Mouse (Mus musculus) stomach, embryonic 16.5 days (tissue): Measurements from ENCODE around the gene Tmem205. TPM values are rescaled to one million over a fixed set of nuclear protein-coding genes. Genes with fewer than 3 reads are reported as not detected.

Source experiments
- ATAC-seq: fragments of 200-750 bp; cut with Nextera tagmentation; 2 replicates; pipeline ENCODE4 v1.8.0; 2017; ENCODE audit warnings: moderate number of reproducible peaks, moderate TSS enrichment; ENCODE audit not compliant: insufficient read depth, low FRiP score
- H3K27ac ChIP-seq: fragments of 300-500 bp; sonication (generic); 2 replicates; pipeline ENCODE4 v1.5.1; 2014; ENCODE audit warnings: low read length
- H3K27me3 ChIP-seq: fragments of 300-500 bp; sonication (generic); 2 replicates; pipeline ENCODE4 v1.6.1; 2014; ENCODE audit warnings: low read length, control low read depth, mixed read lengths; ENCODE audit not compliant: control insufficient read depth, insufficient read depth
- H3K36me3 ChIP-seq: fragments of 300-500 bp; sonication (generic); 2 replicates; pipeline ENCODE4 v1.6.1; 2014; ENCODE audit warnings: low read length; ENCODE audit not compliant: control insufficient read depth, insufficient read depth
- H3K4me1 ChIP-seq: fragments of 300-500 bp; sonication (generic); 2 replicates; pipeline ENCODE4 v1.6.1; 2014; ENCODE audit warnings: low read length, control low read depth, mixed read lengths; ENCODE audit not compliant: control insufficient read depth, insufficient read depth
- H3K4me2 ChIP-seq: fragments of 300-500 bp; sonication (generic); 2 replicates; pipeline ENCODE4 v1.6.1; 2014; ENCODE audit warnings: low read depth, low read length, mixed read lengths
- H3K4me3 ChIP-seq: fragments of 300-500 bp; sonication (generic); replicated peaks from 2 replicates; pipeline ENCODE4 v1.5.1; 2014; ENCODE audit warnings: mild to moderate bottlenecking, low read length
- H3K9ac ChIP-seq: fragments of 300-500 bp; sonication (generic); 2 replicates; pipeline ENCODE4 v1.6.1; 2014; ENCODE audit warnings: low read length
- H3K9me3 ChIP-seq: fragments of 300-500 bp; sonication (generic); replicated peaks from 2 replicates; pipeline ENCODE4 v1.6.1; 2016; ENCODE audit warnings: low read length, control low read depth; ENCODE audit not compliant: control insufficient read depth
- WGBS: fragments of 180-500 bp; shearing (Covaris S2); extraction: QIAGEN DNeasy Blood & Tissue Kit; methylation state at CpG from one replicate; pipeline ENCODE4 v1.1.7; 2014; 5-methylcytosine and 5-hydroxymethylcytosine counted together
- polyA plus RNA-seq: library from polyadenylated mRNA; unstranded; fragments of >200 nt; fragmentation: Nextera tagmentation; extraction: Ambion mirVana; gene quantifications from 2 replicates; pipeline ENCODE4 v1.2.1, GENCODE M21; 2015

The Tmem205 gene
- polyA plus RNA-seq, 1 experiment from 2014 or later, result 74.5 TPM

DNA sequence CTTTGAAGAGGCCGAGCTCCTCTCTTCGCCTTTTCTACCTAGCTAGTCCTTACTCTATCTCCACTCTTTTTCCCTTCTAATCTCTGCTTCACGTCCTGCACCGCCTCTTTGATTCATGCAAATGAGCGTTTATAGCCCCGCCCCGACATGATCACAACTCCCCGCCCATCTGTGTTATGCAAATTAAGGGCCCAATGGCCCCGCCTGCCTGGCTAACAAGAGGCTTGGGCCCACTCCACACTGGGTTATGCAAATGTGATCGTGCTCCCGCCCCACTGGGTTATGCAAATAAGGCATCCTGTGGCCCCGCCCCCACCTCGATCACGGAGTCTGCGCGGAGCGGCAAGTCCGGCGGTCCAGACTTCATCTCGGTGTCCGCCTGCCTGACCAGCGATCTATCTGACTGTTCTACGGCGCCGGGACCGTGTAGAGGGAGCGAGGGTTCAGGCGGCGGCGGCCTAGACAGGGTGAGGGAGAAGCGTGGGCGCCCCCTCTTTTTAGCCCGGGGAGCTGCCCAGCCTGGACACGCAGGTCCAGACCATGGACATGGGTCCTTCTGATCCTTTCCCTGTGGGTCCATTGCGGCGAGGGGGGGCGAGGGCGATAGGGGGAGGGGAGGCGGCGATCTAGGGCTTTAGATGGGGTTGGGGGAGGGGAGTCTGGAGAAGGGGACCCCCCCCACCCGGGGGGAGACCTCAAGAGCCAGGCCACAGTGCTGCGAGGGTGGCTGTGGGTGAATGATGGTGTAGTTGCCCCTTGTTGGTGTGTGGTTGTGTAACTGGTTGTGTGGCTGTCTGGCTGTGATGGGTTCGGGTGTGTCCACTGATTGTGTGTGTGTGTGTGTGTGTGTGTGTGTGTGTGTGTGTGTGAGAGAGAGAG lies 9.6 kb upstream of the Tmem205 start, which contains the start of gene Plppr2:
Gene Plppr2 (plus strand): TSS at position 342 of the 879 bp plus-strand sequence.
- Histone ChIP-seq H3K27me3 (no peaks in the 10 kb centered on the region), H3K4me1 (0 out of 2 replicates have a peak, but pooled peaks cover 6% of the 10 kb centered on the region), H3K27ac (0 out of 2 replicates have a peak within 1 kb of the TSS, but pooled peaks have one; percentile 35), H3K4me2 (peak within 1 kb of the TSS; percentile 75), H3K9me3 (no peaks in the 10 kb centered on the region), H3K9ac (peak within 1 kb of the TSS; percentile 75), H3K36me3 (no peaks in the 10 kb centered on the region), H3K4me3 (peak within 1 kb of the TSS; percentile 62)
- WGBS, result 2% methylated on average over 42 of the region's 43 CpGs
- ATAC-seq, result peak; percentile 97

GRCm38 (mm10) chr9:21935466-21936131 lies 8.2 kb upstream of the Tmem205 start:
- Histone ChIP-seq H3K9me3 (no peaks in the 10 kb centered on the region), H3K27me3 (no peaks in the 10 kb centered on the region), H3K36me3 (no peaks in the 10 kb centered on the region), H3K4me3 (no peak overlapping the region), H3K9ac (no peak overlapping the region), H3K27ac (no peak overlapping the region), H3K4me2 (no peak overlapping the region), H3K4me1 (0 out of 2 replicates have a peak, but pooled peaks cover 6% of the 10 kb centered on the region)
- ATAC-seq, result no peak
- WGBS, result 82% methylated on average over 7 of the region's 7 CpGs

- H3K27me3 ChIP-seq, result no peaks in the 10 kb centered on the region
- H3K9ac ChIP-seq, result no peak overlapping the region
- H3K4me2 ChIP-seq, result no peak overlapping the region
- H3K27ac ChIP-seq, result no peak overlapping the region
- no peaks in the 10 kb centered on the region for H3K36me3 ChIP-seq
- 0 out of 2 replicates have a peak, but pooled peaks cover 6% of the 10 kb centered on the region for H3K4me1 ChIP-seq
- H3K9me3 ChIP-seq, result no peaks in the 10 kb centered on the region
- no peak for ATAC-seq
- H3K4me3 ChIP-seq, result no peak overlapping the region
- WGBS, result 87% methylated on average over 12 of the region's 12 CpGs
These were observed 6.7 kb upstream of the Tmem205 start for GRCm38 (mm10) chr9:21934021-21934420.

DNA sequence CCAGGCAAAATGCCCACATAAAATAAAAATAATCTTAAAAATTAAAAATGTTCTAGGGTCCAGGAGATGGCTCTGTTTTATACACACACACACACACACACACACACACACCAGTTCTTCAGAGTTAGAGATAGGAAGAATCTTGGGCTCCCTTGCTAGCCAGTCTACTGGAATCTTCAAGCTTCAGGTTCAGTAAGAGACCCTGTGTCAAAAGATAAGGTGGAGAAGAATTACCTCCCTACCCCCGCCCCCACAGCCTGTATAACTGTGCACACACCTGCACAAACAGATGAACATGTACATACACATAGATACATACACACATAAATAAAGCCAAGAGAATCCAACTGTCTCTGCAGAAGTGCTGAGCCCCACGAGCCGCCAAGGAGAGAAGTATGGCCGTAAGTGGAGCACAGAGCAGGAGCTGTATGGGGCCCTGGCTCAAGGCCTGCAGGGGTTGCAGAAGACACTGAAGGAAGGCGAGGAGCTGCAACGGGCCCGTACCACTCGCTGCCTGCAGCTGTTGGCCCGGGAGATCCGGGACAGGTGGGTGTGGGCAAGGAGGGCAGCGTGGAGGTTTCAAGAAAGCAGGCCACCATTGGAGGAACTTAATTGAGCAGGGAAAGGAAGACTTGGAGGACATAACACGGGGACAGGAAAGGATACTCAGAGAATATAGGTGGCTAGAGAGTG lies 5.2 kb upstream of the Tmem205 start:
- ATAC-seq, result no peak
- 0 out of 2 replicates have a peak overlapping the region, but pooled peaks have one; percentile 26 for H3K9ac ChIP-seq
- H3K36me3 ChIP-seq, result no peaks in the 10 kb centered on the region
- H3K4me1 ChIP-seq, result 0 out of 2 replicates have a peak, but pooled peaks cover 6% of the 10 kb centered on the region
- 57% methylated on average over 12 of the region's 12 CpGs for whole genome bisulfite sequencing
- no peak overlapping the region for H3K4me3 ChIP-seq
- no peak overlapping the region for H3K27ac ChIP-seq
- H3K4me2 ChIP-seq, result no peak overlapping the region
- no peaks in the 10 kb centered on the region for H3K27me3 ChIP-seq
- no peaks in the 10 kb centered on the region for H3K9me3 ChIP-seq

GRCm38 (mm10) chr9:21932006-21932405 lies 4.7 kb upstream of the Tmem205 start:
- no peaks in the 10 kb centered on the region for H3K9me3 ChIP-seq
- WGBS, result 68% methylated on average over 2 of the region's 2 CpGs
- H3K4me2 ChIP-seq, result no peak overlapping the region
- no peak overlapping the region for H3K9ac ChIP-seq
- 0 out of 2 replicates have a peak, but pooled peaks cover 7% of the 10 kb centered on the region for H3K4me1 ChIP-seq
- no peaks in the 10 kb centered on the region for H3K36me3 ChIP-seq
- H3K27me3 ChIP-seq, result no peaks in the 10 kb centered on the region
- no peak for ATAC-seq
- no peak overlapping the region for H3K4me3 ChIP-seq
- no peak overlapping the region for H3K27ac ChIP-seq

GRCm38 (mm10) chr9:21929208-21929607 lies 1.9 kb upstream of the Tmem205 start:
- Histone ChIP-seq H3K9me3 (no peaks in the 10 kb centered on the region), H3K9ac (no peak overlapping the region), H3K4me1 (peaks cover 18% of the 10 kb centered on the region), H3K4me3 (no peak overlapping the region), H3K27ac (no peak overlapping the region), H3K4me2 (no peak overlapping the region), H3K27me3 (no peaks in the 10 kb centered on the region), H3K36me3 (no peaks in the 10 kb centered on the region)
- 70% methylated on average over 3 of the region's 3 CpGs for WGBS
- ATAC-seq, result no peak

DNA sequence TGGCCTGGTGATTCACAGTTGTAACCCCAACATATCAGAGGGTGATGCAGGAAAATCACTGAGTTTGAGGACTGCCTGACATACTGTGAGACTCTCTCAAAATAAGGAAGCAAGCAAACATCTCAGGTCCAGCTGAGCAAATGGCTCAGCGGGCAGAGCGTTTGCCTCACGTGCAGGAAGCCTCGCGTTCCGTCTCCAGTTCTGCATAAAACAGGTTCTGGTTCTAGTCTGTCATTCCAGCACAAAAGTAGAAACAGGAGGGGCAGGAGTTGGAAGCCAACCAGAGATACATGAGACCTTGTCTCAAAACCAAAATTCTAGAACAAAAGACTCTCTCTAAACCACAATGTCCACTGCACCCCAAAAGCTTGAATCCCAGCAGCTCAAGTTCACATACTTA lies 572 bp downstream of the Tmem205 start:
- H3K36me3 ChIP-seq, result no peaks in the 10 kb centered on the region
- no peak for ATAC-seq
- WGBS, result 3% methylated on average over 6 of the region's 6 CpGs

GRCm38 (mm10) chr9:21926155-21926554 lies 1.2 kb downstream of the Tmem205 start:
- peak overlapping the region; percentile 76 for H3K4me2 ChIP-seq
- 68% methylated on average over 6 of the region's 6 CpGs for WGBS
- no peaks in the 10 kb centered on the region for H3K27me3 ChIP-seq
- peak overlapping the region; percentile 87; the same call in 1 of the 2 replicates for H3K27ac ChIP-seq
- peaks cover 28% of the 10 kb centered on the region for H3K4me1 ChIP-seq
- H3K36me3 ChIP-seq, result no peaks in the 10 kb centered on the region
- no peak for ATAC-seq
- peak overlapping the region; percentile 71 for H3K4me3 ChIP-seq
- no peaks in the 10 kb centered on the region for H3K9me3 ChIP-seq
- H3K9ac ChIP-seq, result peak overlapping the region; percentile 78

More for the DNA sequence above, 572 bp downstream of the Tmem205 start:
- peak overlapping the region; percentile 71 for H3K4me3 ChIP-seq
- H3K9me3 ChIP-seq, result no peaks in the 10 kb centered on the region
- peak overlapping the region; percentile 87 for H3K27ac ChIP-seq
- peak overlapping the region; percentile 78 for H3K9ac ChIP-seq
- no peaks in the 10 kb centered on the region for H3K27me3 ChIP-seq
- H3K4me2 ChIP-seq, result peak overlapping the region; percentile 76
- peaks cover 28% of the 10 kb centered on the region for H3K4me1 ChIP-seq
